Mouse (Mus musculus): ENCODE results near the gene Ccdc82. TPM values are rescaled to one million over a fixed set of nuclear protein-coding genes. Genes with fewer than 3 reads are reported as not detected.

Ccdc82 gene
- polyA plus RNA-seq, 1 experiment from 2014 or later = 8.3 TPM

GRCm38 (mm10) chr9:13297122-13297667 lies 50.4 kb downstream of the Ccdc82 start:
- DNase-seq (ENCODE audit: low spot score) (peak; percentile 56), ATAC-seq (peak; percentile 7; the same call in 1 of the 2 replicates)
- Histone ChIP-seq H3K9me3 (replicated peaks; ENCODE audit: control insufficient read depth, low read length) (no peaks in the 10 kb centered on the region), H3K27me3 (replicated peaks; ENCODE audit: control insufficient read depth, insufficient read depth, low read length) (no peaks in the 10 kb centered on the region), H3K9ac (ENCODE audit: low read length) (peak overlapping the region; percentile 66), H3K4me3 (ENCODE audit: low read depth, low read length) (peak overlapping the region; percentile 53), H3K4me2 (ENCODE audit: low read length) (peak overlapping the region; percentile 69), H3K27ac (ENCODE audit: low read depth, low read length) (peak overlapping the region; percentile 76), H3K36me3 (ENCODE audit: control insufficient read depth, insufficient read depth, low read length) (no peaks in the 10 kb centered on the region), H3K4me1 (ENCODE audit: control insufficient read depth, insufficient read depth, low read length) (peaks cover 36% of the 10 kb centered on the region)
- 0% methylated on average over 12 of the region's 12 CpGs for WGBS

GRCm38 (mm10) chr9:13297668-13298512 lies 51.1 kb downstream of the Ccdc82 start, which contains the start of gene Maml2:
TSS of gene Maml2 (plus strand) at chr9:13297957.
- Histone ChIP-seq H3K9ac (ENCODE audit: low read length) (peak within 1 kb of the TSS; percentile 66), H3K9me3 (replicated peaks; ENCODE audit: control insufficient read depth, low read length) (no peaks in the 10 kb centered on the region), H3K27ac (ENCODE audit: low read depth, low read length) (peak within 1 kb of the TSS; percentile 76), H3K36me3 (ENCODE audit: control insufficient read depth, insufficient read depth, low read length) (no peaks in the 10 kb centered on the region), H3K4me3 (ENCODE audit: low read depth, low read length) (peak within 1 kb of the TSS; percentile 53), H3K27me3 (replicated peaks; ENCODE audit: control insufficient read depth, insufficient read depth, low read length) (no peaks in the 10 kb centered on the region), H3K4me1 (ENCODE audit: control insufficient read depth, insufficient read depth, low read length) (peaks cover 41% of the 10 kb centered on the region), H3K4me2 (ENCODE audit: low read length) (peak within 1 kb of the TSS; percentile 69)
- WGBS = under 1% methylated on average over 23 of the region's 23 CpGs
- DNase-seq (ENCODE audit: low spot score) (peak; percentile 84), ATAC-seq (peak; percentile 69)

GRCm38 (mm10) chr9:13298513-13298878 lies 51.7 kb downstream of the Ccdc82 start:
- Histone ChIP-seq H3K4me1 (ENCODE audit: control insufficient read depth, insufficient read depth, low read length) (peaks cover 44% of the 10 kb centered on the region), H3K4me3 (ENCODE audit: low read depth, low read length) (peak overlapping the region; percentile 53), H3K9me3 (replicated peaks; ENCODE audit: control insufficient read depth, low read length) (no peaks in the 10 kb centered on the region), H3K36me3 (ENCODE audit: control insufficient read depth, insufficient read depth, low read length) (no peaks in the 10 kb centered on the region), H3K27me3 (replicated peaks; ENCODE audit: control insufficient read depth, insufficient read depth, low read length) (no peaks in the 10 kb centered on the region), H3K4me2 (ENCODE audit: low read length) (peak overlapping the region; percentile 69), H3K27ac (ENCODE audit: low read depth, low read length) (no peak overlapping the region), H3K9ac (ENCODE audit: low read length) (peak overlapping the region; percentile 66)
- no peak for DNase-seq (ENCODE audit: low spot score)
- WGBS = 23% methylated on average over 9 of the region's 9 CpGs
- no peak for ATAC-seq

GRCm38 (mm10) chr9:13299190-13299589 lies 52.4 kb downstream of the Ccdc82 start:
- no peak overlapping the region for H3K27ac ChIP-seq (ENCODE audit: low read depth, low read length)
- DNase-seq (ENCODE audit: low spot score) (no peak), ATAC-seq (no peak)
- H3K27me3 ChIP-seq (replicated peaks; ENCODE audit: control insufficient read depth, insufficient read depth, low read length) = no peaks in the 10 kb centered on the region
- 70% methylated on average over 6 of the region's 6 CpGs for WGBS
- H3K9ac ChIP-seq (ENCODE audit: low read length) = no peak overlapping the region
- peak overlapping the region; percentile 69 for H3K4me2 ChIP-seq (ENCODE audit: low read length)
- H3K4me1 ChIP-seq (ENCODE audit: control insufficient read depth, insufficient read depth, low read length) = peaks cover 44% of the 10 kb centered on the region
- no peaks in the 10 kb centered on the region for H3K36me3 ChIP-seq (ENCODE audit: control insufficient read depth, insufficient read depth, low read length)
- H3K9me3 ChIP-seq (replicated peaks; ENCODE audit: control insufficient read depth, low read length) = no peaks in the 10 kb centered on the region
- peak overlapping the region; percentile 53 for H3K4me3 ChIP-seq (ENCODE audit: low read depth, low read length)

GRCm38 (mm10) chr9:13300041-13300441 lies 53.3 kb downstream of the Ccdc82 start:
- WGBS = 43% methylated on average over 3 of the region's 3 CpGs
- ATAC-seq (no peak), DNase-seq (ENCODE audit: low spot score) (no peak)
- H3K4me3 ChIP-seq (ENCODE audit: low read depth, low read length) = no peak overlapping the region
- H3K9ac ChIP-seq (ENCODE audit: low read length) = no peak overlapping the region; the same call in 1 of the 2 replicates
- peak overlapping the region; percentile 69 for H3K4me2 ChIP-seq (ENCODE audit: low read length)
- H3K27ac ChIP-seq (ENCODE audit: low read depth, low read length) = no peak overlapping the region
- H3K27me3 ChIP-seq (replicated peaks; ENCODE audit: control insufficient read depth, insufficient read depth, low read length) = no peaks in the 10 kb centered on the region
- H3K36me3 ChIP-seq (ENCODE audit: control insufficient read depth, insufficient read depth, low read length) = no peaks in the 10 kb centered on the region
- no peaks in the 10 kb centered on the region for H3K9me3 ChIP-seq (replicated peaks; ENCODE audit: control insufficient read depth, low read length)
- peaks cover 44% of the 10 kb centered on the region for H3K4me1 ChIP-seq (ENCODE audit: control insufficient read depth, insufficient read depth, low read length)

GRCm38 (mm10) chr9:13300891-13301782 lies 54.4 kb downstream of the Ccdc82 start:
- Histone ChIP-seq H3K4me1 (ENCODE audit: control insufficient read depth, insufficient read depth, low read length) (peaks cover 44% of the 10 kb centered on the region), H3K27ac (ENCODE audit: low read depth, low read length) (no peak overlapping the region), H3K4me3 (ENCODE audit: low read depth, low read length) (no peak overlapping the region), H3K27me3 (replicated peaks; ENCODE audit: control insufficient read depth, insufficient read depth, low read length) (no peaks in the 10 kb centered on the region), H3K4me2 (ENCODE audit: low read length) (peak overlapping the region; percentile 69), H3K9ac (ENCODE audit: low read length) (no peak overlapping the region), H3K36me3 (ENCODE audit: control insufficient read depth, insufficient read depth, low read length) (no peaks in the 10 kb centered on the region), H3K9me3 (replicated peaks; ENCODE audit: control insufficient read depth, low read length) (no peaks in the 10 kb centered on the region)
- 57% methylated on average over 9 of the region's 9 CpGs for WGBS
- DNase-seq (ENCODE audit: low spot score) (no peak), ATAC-seq (no peak)

GRCm38 (mm10) chr9:13302183-13302825 lies 55.5 kb downstream of the Ccdc82 start:
- Histone ChIP-seq H3K9me3 (replicated peaks; ENCODE audit: control insufficient read depth, low read length) (no peaks in the 10 kb centered on the region), H3K4me2 (ENCODE audit: low read length) (no peak overlapping the region), H3K36me3 (ENCODE audit: control insufficient read depth, insufficient read depth, low read length) (no peaks in the 10 kb centered on the region), H3K27me3 (replicated peaks; ENCODE audit: control insufficient read depth, insufficient read depth, low read length) (no peaks in the 10 kb centered on the region), H3K4me1 (ENCODE audit: control insufficient read depth, insufficient read depth, low read length) (peaks cover 44% of the 10 kb centered on the region), H3K4me3 (ENCODE audit: low read depth, low read length) (no peak overlapping the region), H3K27ac (ENCODE audit: low read depth, low read length) (no peak overlapping the region), H3K9ac (ENCODE audit: low read length) (no peak overlapping the region)
- 52% methylated on average over 6 of the region's 6 CpGs for WGBS
- ATAC-seq (no peak), DNase-seq (ENCODE audit: low spot score) (no peak)

GRCm38 (mm10) chr9:13303099-13303771 lies 56.5 kb downstream of the Ccdc82 start:
- Histone ChIP-seq H3K9ac (ENCODE audit: low read length) (no peak overlapping the region), H3K27me3 (replicated peaks; ENCODE audit: control insufficient read depth, insufficient read depth, low read length) (no peaks in the 10 kb centered on the region), H3K4me1 (ENCODE audit: control insufficient read depth, insufficient read depth, low read length) (peaks cover 44% of the 10 kb centered on the region), H3K36me3 (ENCODE audit: control insufficient read depth, insufficient read depth, low read length) (no peaks in the 10 kb centered on the region), H3K4me2 (ENCODE audit: low read length) (no peak overlapping the region), H3K9me3 (replicated peaks; ENCODE audit: control insufficient read depth, low read length) (no peaks in the 10 kb centered on the region), H3K4me3 (ENCODE audit: low read depth, low read length) (no peak overlapping the region), H3K27ac (ENCODE audit: low read depth, low read length) (no peak overlapping the region)
- DNase-seq (ENCODE audit: low spot score) (peak; percentile 62), ATAC-seq (0 out of 2 replicates have a peak, but pooled peaks have one; percentile 16)
- 9% methylated on average over 5 of the region's 5 CpGs for WGBS

All from forebrain, embryonic 14.5 days (tissue).